Mouse (Mus musculus) lung, postnatal 0 days (tissue): Measurements from ENCODE around the gene Col13a1.

Experiments used
- CTCF ChIP-seq: IDR thresholded peaks from 2 replicates; pipeline ENCODE4 v1.5.1; 2016; ENCODE audit warnings: antibody characterized with exemption, mild to moderate bottlenecking
- EP300 ChIP-seq: IDR thresholded peaks from 2 replicates; pipeline ENCODE4 v1.6.1; 2016; ENCODE audit warnings: antibody characterized with exemption, mild to moderate bottlenecking, control low read depth

GRCm38 (mm10) chr10:61838769-61839168 lies 140.1 kb downstream of the Col13a1 start:
- TF ChIP-seq CTCF (peak; percentile 94), EP300 (no peak)
